Mouse (Mus musculus) hindbrain, embryonic 10.5 days (tissue): ENCODE data around the gene Mlh3. TPM values are rescaled to one million over a fixed set of nuclear protein-coding genes. Genes with fewer than 3 reads are reported as not detected.

Experiments
- DNase-seq: peaks from one replicate; pipeline ENCODE4 v3.0.0-alpha.2; 2017; ENCODE audit warnings: low spot score
- H3K27ac ChIP-seq: fragments of 300-500 bp; sonication (generic); 2 replicates; pipeline ENCODE4 v1.5.1; 2016; ENCODE audit warnings: mild to moderate bottlenecking, moderate library complexity
- H3K27me3 ChIP-seq: fragments of 300-500 bp; sonication (generic); 2 replicates; pipeline ENCODE4 v1.6.1; 2016; ENCODE audit warnings: mild to moderate bottlenecking; ENCODE audit not compliant: poor library complexity, insufficient read depth, severe bottlenecking
- H3K36me3 ChIP-seq: fragments of 300-500 bp; sonication (generic); 2 replicates; pipeline ENCODE4 v1.6.1; 2016; ENCODE audit warnings: mild to moderate bottlenecking, moderate library complexity
- H3K4me1 ChIP-seq: fragments of 300-500 bp; sonication (generic); replicated peaks from 2 replicates; pipeline ENCODE4 v1.6.1; 2016; ENCODE audit warnings: mild to moderate bottlenecking
- H3K4me3 ChIP-seq: fragments of 300-500 bp; sonication (generic); 2 replicates; pipeline ENCODE4 v1.5.1; 2016; ENCODE audit warnings: mild to moderate bottlenecking, moderate library complexity
- H3K9me3 ChIP-seq: fragments of 300-500 bp; sonication (generic); 2 replicates; pipeline ENCODE4 v1.6.1; 2016; ENCODE audit warnings: mild to moderate bottlenecking, moderate library complexity
- WGBS: fragments of 180-500 bp; shearing (Covaris S2); methylation state at CpG from one replicate; pipeline ENCODE4 v1.1.7; 2016; 5-methylcytosine and 5-hydroxymethylcytosine counted together
- polyA plus RNA-seq: library from polyadenylated mRNA; unstranded; fragments of >200 nt; fragmentation: Nextera tagmentation; extraction: Ambion mirVana; gene quantifications from 2 replicates; pipeline ENCODE4 v1.2.1, GENCODE M21; 2016

Gene Mlh3
- polyA plus RNA-seq, 1 experiment from 2014 or later: 5.5 TPM

DNA sequence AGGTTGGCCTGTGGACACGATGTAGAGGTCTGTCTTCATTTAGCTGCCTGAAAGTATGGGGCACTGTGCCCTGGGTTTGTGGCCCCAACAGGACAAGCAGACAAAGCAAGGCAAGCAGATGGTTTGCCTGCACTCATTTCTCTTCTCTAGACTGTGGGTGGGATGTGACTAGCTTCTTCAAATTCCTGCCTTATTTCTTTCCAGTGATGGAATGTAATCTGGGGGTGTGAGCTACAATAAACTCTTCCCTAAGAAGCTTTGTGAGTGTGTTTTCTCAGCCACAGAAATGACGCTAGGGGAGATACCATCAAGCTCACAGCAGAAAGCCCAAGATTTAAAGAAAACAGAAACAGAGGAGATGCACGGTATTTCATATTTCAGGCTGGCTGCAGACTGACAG is 18.3 kb downstream of the Mlh3 start:
- H3K27me3 ChIP-seq: no peaks in the 10 kb centered on the region
- no peak for DNase-seq
- WGBS: 84% methylated on average over 3 of the region's 3 CpGs
- H3K4me1 ChIP-seq: no peaks in the 10 kb centered on the region
- no peak overlapping the region for H3K4me3 ChIP-seq
- no peaks in the 10 kb centered on the region for H3K9me3 ChIP-seq
- H3K36me3 ChIP-seq: peaks cover 11% of the 10 kb centered on the region
- no peak overlapping the region for H3K27ac ChIP-seq

DNA sequence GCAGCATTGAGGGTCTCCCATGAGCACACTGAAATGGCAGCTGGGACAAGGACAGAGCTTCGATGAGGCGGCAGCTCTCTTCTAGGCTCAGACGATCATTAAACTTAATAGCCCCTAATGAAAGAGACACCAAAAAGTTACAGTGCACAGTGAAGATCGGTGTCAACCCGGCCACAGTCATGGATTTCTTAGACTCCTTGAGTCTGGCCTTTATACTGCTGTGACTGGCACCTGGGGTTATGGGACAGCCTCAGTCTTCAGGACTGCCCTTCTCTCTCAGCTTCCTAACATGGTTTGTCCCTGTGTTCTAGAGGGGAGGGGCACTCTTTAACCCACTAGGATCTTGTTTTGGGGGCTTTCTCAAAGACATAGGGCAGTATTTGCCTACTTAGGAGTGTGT is 32.8 kb downstream of the Mlh3 start:
- Histone ChIP-seq H3K9me3 (no peaks in the 10 kb centered on the region), H3K27ac (no peak overlapping the region), H3K36me3 (0 out of 2 replicates have a peak, but pooled peaks cover 5% of the 10 kb centered on the region), H3K27me3 (no peaks in the 10 kb centered on the region), H3K4me1 (peaks cover 5% of the 10 kb centered on the region; the same call in 1 of the 2 replicates), H3K4me3 (no peak overlapping the region)
- no peak for DNase-seq
- WGBS: 92% methylated on average over 5 of the region's 5 CpGs

DNA sequence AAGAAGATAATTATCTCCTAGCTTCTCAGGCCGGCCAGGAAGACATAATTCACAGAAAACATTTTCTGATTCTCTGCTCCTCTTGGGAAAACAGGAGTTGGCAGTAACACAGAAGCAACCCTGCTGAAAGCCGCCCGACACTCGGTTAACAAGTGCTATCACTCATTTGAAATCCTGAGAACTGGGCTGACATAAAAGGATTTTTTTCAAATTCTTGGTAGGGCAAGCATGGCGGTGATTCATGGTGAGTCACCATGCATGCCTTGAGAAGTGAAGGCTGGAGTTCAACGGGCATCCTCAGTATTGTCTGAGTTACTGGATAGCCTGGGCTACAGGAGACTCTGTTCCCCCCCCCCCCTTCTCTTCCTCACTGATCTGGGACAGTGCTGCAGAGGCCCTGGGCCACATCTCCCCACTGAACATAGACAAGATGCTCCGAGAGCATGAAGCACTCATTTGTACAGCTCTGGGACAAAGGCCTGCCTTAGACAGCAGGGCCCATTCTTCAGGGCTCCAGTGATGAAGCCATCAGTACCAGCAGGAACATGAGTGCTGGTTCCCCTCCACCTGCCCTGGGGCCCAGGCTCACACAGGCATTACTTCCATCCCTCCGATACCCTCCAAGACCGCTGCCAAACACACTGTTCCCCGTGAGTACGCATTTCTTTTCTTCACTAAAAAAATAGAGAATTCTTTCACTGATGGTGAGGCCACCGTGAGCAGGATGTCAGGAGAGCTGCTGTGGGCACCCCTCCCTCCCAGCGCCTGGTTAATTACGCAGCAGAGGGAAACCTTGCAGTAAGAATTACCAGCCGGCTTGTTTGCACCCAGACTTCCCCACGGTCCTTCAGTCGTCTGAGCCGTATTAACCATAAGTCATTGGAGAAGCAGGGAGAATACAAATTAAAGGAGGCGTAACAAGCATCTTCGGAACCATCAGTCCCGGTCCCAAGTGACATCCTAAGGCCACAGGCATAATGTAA is 36.7 kb downstream of the Mlh3 start:
- Histone ChIP-seq H3K27me3 (no peaks in the 10 kb centered on the region), H3K4me1 (no peaks in the 10 kb centered on the region; the same call in 1 of the 2 replicates), H3K9me3 (no peaks in the 10 kb centered on the region), H3K4me3 (no peak overlapping the region), H3K27ac (no peak overlapping the region), H3K36me3 (0 out of 2 replicates have a peak, but pooled peaks cover 5% of the 10 kb centered on the region)
- 83% methylated on average over 21 of the region's 21 CpGs for WGBS
- no peak for DNase-seq

DNA sequence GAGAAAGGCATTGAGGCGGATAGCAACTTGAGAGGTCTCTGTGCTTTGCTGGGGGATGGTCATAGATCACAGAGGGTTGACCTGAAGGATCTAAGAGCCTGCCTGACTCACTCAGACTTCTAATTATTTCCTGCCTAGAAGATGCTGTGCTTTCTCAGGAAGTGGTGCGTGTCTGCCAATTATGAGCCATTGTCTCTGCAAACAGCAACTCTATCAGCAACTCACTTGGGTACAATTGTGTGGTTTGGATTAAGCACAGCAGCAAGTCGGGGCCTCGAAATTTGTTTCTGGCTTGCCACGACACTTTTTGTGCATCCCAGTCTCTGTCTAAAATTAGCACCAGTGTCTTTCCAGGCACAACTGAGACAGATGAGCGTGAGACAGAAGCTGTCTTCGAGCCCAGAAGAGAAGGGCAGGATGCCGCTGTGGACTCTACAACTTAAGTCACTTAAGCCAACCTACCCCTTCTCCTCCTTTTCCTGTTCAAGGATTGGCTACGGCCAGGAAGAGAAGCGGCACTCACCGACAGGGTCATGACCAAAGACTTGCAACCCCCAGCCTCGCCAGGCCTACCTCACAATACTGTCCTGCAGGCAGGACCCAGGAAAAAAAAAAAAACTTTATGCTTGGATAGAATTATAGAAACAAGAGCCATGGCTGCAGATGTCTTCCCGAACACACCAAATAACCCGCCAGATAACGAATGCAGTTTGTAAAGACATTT is 42.4 kb downstream of the Mlh3 start:
- peaks cover 8% of the 10 kb centered on the region for H3K4me1 ChIP-seq
- H3K27ac ChIP-seq: no peak overlapping the region
- H3K4me3 ChIP-seq: no peak overlapping the region
- no peaks in the 10 kb centered on the region for H3K9me3 ChIP-seq
- H3K36me3 ChIP-seq: peaks cover 46% of the 10 kb centered on the region
- DNase-seq: no peak
- 75% methylated on average over 15 of the region's 15 CpGs for WGBS
- no peaks in the 10 kb centered on the region for H3K27me3 ChIP-seq

DNA sequence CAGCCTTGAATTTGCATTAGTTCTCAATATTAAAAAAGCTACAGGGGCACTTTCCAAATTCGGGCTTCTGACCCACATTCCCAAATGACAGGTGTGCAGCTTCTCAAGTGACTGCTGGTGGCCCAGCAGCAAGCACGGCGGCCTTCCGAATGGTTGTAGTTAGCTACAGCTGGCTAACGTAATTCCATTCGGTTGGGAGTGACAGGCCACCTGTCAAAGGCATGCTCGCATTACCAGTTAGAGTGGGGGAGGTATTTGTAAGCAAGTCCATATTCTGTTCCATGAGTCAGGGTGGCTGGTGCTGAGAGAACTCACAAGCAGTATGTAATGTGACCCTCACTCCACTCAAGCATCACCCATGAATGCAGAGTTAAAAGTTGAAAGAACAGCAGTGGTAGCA is 43.2 kb downstream of the Mlh3 start:
- Histone ChIP-seq H3K36me3 (peaks cover 55% of the 10 kb centered on the region), H3K27ac (no peak overlapping the region), H3K27me3 (no peaks in the 10 kb centered on the region), H3K4me1 (peaks cover 8% of the 10 kb centered on the region), H3K4me3 (no peak overlapping the region), H3K9me3 (no peaks in the 10 kb centered on the region)
- WGBS: 66% methylated on average over 7 of the region's 7 CpGs
- no peak for DNase-seq

DNA sequence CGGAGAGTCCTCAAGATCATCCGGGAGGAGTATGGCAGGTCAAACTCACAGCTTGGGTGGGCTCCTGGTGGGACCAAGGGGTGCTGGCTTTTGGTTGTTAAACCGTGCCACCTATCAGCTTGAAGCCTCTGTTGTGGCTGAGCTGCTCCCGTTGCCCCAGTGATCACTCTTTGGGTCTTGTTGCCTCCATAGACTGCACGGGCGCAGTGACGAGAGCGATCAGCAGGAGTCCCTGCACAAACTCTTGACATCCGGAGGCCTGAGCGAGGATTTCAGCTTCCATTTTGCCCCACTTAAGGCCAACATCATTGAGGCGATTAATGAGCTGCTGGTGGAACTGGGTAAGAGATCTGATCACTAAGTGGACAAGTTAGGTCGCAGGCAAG is 50.5 kb downstream of the Mlh3 start:
- 5% methylated on average over 12 of the region's 12 CpGs for WGBS
- H3K4me1 ChIP-seq: peaks cover 28% of the 10 kb centered on the region
- peak overlapping the region; percentile 92 for H3K4me3 ChIP-seq
- no peaks in the 10 kb centered on the region for H3K9me3 ChIP-seq
- H3K27ac ChIP-seq: peak overlapping the region; percentile 88
- no peaks in the 10 kb centered on the region for H3K27me3 ChIP-seq
- peaks cover 42% of the 10 kb centered on the region for H3K36me3 ChIP-seq
- DNase-seq: no peak

DNA sequence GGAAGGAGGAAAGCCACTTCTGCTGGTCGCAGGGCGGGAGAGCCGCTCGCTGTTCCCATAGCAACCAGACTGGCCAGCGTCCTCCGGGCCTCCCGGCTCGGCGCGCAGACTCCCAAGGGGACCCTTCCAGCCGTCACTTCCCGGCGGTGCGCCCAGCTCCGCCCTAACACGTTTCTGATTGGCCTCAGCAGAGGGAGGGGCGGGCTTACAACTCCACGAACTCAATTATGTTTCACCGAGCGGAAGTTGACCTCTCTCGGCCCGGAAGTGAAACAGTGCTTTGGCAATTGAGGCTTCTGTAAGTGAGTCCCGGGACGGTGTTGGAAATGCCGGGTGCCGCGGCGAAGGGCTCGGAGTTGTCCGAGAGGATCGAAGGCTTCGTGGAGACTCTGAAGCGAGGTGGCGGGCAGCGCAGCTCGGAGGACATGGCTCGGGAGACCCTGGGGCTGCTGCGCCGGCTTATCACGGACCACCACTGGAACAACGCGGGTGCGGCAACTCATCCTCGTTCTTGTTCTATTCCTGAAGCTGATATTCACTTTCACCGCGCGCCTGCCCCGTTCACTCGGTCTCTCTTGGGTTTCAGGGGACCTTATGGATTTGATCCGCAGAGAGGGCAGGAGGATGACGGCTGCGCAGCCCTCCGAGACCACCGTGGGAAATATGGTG is 51.0 kb downstream of the Mlh3 start, which contains the start of gene Eif2b2:
Gene Eif2b2, plus strand, starts transcription at position 246 of the 669 bp plus-strand sequence.
- peak within 1 kb of the TSS; percentile 92 for H3K4me3 ChIP-seq
- under 1% methylated on average over 54 of the region's 54 CpGs for WGBS
- H3K4me1 ChIP-seq: peaks cover 28% of the 10 kb centered on the region
- DNase-seq: peak; percentile 98
- H3K36me3 ChIP-seq: peaks cover 37% of the 10 kb centered on the region
- H3K27me3 ChIP-seq: no peaks in the 10 kb centered on the region
- no peaks in the 10 kb centered on the region for H3K9me3 ChIP-seq
- H3K27ac ChIP-seq: peak within 1 kb of the TSS; percentile 88

DNA sequence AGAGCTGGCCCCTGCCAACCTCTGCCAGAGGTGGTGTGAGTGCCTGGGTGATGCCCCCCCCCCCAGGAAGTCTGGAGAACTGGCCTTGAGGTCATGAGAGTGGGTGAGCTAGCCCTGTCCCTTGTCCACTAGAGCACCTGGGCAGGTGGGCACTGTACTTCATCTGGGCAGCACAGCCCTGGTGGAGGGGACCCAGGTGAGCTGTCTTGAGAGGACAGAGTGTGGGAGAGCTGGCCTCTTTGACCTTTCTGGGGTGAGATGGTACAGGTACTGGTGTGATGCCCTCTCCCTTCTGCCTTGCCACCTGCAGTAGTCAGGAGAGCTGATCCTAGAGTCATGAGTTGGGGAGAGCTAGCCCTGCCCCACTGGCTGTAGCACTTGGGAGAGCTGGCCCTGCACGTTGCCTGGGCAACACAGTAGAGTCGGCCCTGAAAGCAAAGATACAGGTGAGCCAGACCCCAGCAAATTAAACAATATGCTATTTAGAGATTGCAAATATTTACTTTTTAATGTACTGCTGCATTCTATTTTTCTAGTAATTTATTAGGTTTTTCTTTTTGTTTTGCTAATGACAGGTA is 52.6 kb downstream of the Mlh3 start:
- Histone ChIP-seq H3K27me3 (no peaks in the 10 kb centered on the region), H3K9me3 (no peaks in the 10 kb centered on the region), H3K36me3 (peaks cover 22% of the 10 kb centered on the region), H3K27ac (no peak overlapping the region), H3K4me1 (peaks cover 28% of the 10 kb centered on the region), H3K4me3 (no peak overlapping the region)
- no peak for DNase-seq
- 82% methylated on average over 2 of the region's 2 CpGs for WGBS

DNA sequence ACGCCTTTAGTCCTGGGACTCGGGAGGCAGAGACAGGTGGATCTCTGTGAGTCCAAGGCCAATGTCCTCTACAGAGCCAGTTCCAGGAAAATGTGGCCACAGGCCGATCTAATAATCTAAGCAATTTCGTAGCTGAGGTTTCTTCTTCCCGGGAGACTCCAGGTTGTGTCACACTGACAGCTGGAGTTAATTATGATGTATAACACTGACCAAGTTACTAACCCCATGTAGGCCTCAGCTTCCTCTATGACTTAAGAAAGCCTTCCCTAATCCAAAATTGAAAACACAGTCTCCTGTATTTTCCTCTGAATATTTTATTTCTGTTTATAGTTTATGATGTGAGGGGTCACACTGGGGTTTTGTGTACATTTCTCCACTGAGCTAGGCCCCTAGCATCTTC is 55.4 kb downstream of the Mlh3 start:
- 75% methylated on average over 5 of the region's 5 CpGs for WGBS
- no peaks in the 10 kb centered on the region for H3K27me3 ChIP-seq
- H3K9me3 ChIP-seq: no peaks in the 10 kb centered on the region
- no peak overlapping the region for H3K27ac ChIP-seq
- peaks cover 13% of the 10 kb centered on the region for H3K4me1 ChIP-seq
- H3K36me3 ChIP-seq: no peaks in the 10 kb centered on the region
- no peak overlapping the region for H3K4me3 ChIP-seq
- DNase-seq: no peak

DNA sequence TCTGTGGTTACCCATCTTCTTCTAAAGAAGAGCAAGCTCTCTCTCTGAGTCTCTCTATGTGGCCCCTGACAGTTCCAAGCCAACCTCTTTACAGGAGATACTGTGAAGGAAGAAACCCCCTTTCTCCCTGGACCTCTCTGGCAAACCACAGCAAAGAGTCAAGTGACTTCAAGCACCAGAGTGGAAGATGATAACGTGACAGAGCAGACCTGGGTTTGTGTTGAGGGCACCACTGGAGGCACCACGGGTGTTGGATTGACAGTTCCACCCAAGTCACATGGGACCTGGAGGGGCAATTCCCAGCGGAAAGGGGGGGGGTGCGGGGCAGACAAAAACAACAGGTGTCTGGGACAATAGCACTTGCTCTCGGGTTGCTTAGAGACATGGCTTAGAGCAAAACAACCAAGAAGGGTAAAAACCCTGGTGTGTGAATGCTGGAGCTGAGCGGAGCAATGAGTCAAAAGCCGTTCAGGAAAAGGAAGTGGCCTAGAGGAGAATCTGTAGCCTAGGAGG is 61.7 kb downstream of the Mlh3 start:
- H3K27me3 ChIP-seq: no peaks in the 10 kb centered on the region
- no peaks in the 10 kb centered on the region for H3K9me3 ChIP-seq
- DNase-seq: no peak
- no peaks in the 10 kb centered on the region for H3K36me3 ChIP-seq
- 0 out of 2 replicates have a peak, but pooled peaks cover 6% of the 10 kb centered on the region for H3K4me1 ChIP-seq
- H3K4me3 ChIP-seq: no peak overlapping the region
- 41% methylated on average over 7 of the region's 7 CpGs for WGBS
- H3K27ac ChIP-seq: no peak overlapping the region

DNA sequence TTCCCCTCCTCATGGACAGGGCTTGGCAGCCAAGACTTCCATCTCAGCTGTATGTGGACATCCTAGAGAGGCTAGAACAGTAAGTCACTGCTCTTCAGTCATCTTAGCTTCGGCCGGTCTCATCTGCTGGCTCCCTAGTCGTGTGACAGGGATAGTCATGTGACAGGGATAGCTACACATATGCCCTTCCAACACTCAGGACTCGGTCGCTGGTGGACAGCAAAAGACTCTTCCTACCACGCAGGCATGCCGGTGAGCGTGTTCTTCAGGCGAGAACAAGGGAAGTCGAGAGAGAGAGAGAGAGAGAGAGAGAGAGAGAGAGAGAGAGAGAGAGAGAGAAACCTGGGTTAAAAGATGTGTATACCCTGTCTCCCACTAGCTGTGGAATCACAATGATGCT is 65.0 kb downstream of the Mlh3 start:
- Histone ChIP-seq H3K27me3 (no peaks in the 10 kb centered on the region), H3K9me3 (no peaks in the 10 kb centered on the region), H3K4me1 (peaks cover 25% of the 10 kb centered on the region), H3K27ac (0 out of 2 replicates have a peak overlapping the region, but pooled peaks have one; percentile 5), H3K36me3 (no peaks in the 10 kb centered on the region), H3K4me3 (no peak overlapping the region)
- no peak for DNase-seq
- WGBS: 88% methylated on average over 10 of the region's 10 CpGs

DNA sequence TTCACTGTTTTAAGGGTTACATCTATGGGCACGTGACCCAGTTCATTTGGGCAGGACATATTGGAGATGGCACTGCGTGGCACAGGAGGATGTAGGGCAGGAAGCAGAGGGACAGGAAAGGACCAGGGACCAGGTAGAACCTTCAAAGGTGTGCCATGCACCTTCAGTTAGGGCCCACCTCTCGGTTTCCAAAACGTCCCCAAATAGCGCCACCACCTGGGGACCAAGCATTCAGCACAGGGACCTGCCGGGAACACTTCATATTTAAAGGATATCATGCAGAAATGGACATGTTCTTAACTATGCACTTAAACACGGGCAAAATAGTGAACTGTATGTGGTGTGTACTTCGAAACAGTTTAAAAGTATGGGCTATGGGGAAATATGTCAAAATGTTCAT is 66.3 kb downstream of the Mlh3 start:
- WGBS: 56% methylated on average over 8 of the region's 8 CpGs
- Histone ChIP-seq H3K36me3 (no peaks in the 10 kb centered on the region), H3K4me1 (peaks cover 25% of the 10 kb centered on the region), H3K27ac (no peak overlapping the region), H3K9me3 (no peaks in the 10 kb centered on the region), H3K27me3 (no peaks in the 10 kb centered on the region), H3K4me3 (no peak overlapping the region)
- DNase-seq: no peak
